Mouse (Mus musculus) forebrain, embryonic 11.5 days (tissue): ENCODE measurements at regions not wholly inside any gene's neighbourhood (a gene's known extent, or its start where the extent isn't known, plus 50 kb on each side); places are given as distances from the start of the nearest gene placed in this dataset.

ENCODE experiments used
- ATAC-seq: fragments of 200-750 bp; cut with Nextera tagmentation; replicated peaks from 2 replicates; pipeline ENCODE4 v1.8.0; 2017; ENCODE audit warnings: moderate TSS enrichment; ENCODE audit not compliant: low FRiP score
- DNase-seq: peaks from one replicate; pipeline ENCODE4 v3.0.0-alpha.2; 2017; ENCODE audit warnings: low spot score
- H3K27ac ChIP-seq: fragments of 300-500 bp; sonication (generic); 2 replicates; pipeline ENCODE4 v1.5.1; 2014; ENCODE audit warnings: low read depth, low read length
- H3K27me3 ChIP-seq: fragments of 300-500 bp; sonication (generic); 2 replicates; pipeline ENCODE4 v1.6.1; 2014; ENCODE audit warnings: mild to moderate bottlenecking, low read length, mixed read lengths; ENCODE audit not compliant: control insufficient read depth, insufficient read depth
- H3K36me3 ChIP-seq: fragments of 300-500 bp; sonication (generic); 2 replicates; pipeline ENCODE4 v1.6.1; 2014; ENCODE audit warnings: mild to moderate bottlenecking, low read length, moderate library complexity, mixed read lengths; ENCODE audit not compliant: control insufficient read depth, insufficient read depth
- H3K4me1 ChIP-seq: fragments of 300-500 bp; sonication (generic); replicated peaks from 2 replicates; pipeline ENCODE4 v1.6.1; 2014; ENCODE audit warnings: low read length, mixed read lengths; ENCODE audit not compliant: control insufficient read depth, insufficient read depth
- H3K4me2 ChIP-seq: fragments of 300-500 bp; sonication (generic); 2 replicates; pipeline ENCODE4 v1.6.1; 2014; ENCODE audit warnings: low read depth, mild to moderate bottlenecking, low read length, moderate library complexity, mixed read lengths; ENCODE audit not compliant: severe bottlenecking
- H3K4me3 ChIP-seq: fragments of 300-500 bp; sonication (generic); 2 replicates; pipeline ENCODE4 v1.5.1; 2014; ENCODE audit warnings: low read depth, low read length
- H3K9ac ChIP-seq: fragments of 300-500 bp; sonication (generic); 2 replicates; pipeline ENCODE4 v1.6.1; 2014; ENCODE audit warnings: low read length
- H3K9me3 ChIP-seq: fragments of 300-500 bp; sonication (generic); 2 replicates; pipeline ENCODE4 v1.6.1; 2016; ENCODE audit warnings: low read length, mixed read lengths; ENCODE audit not compliant: control insufficient read depth
- WGBS: fragments of 180-500 bp; shearing (Covaris S2); extraction: QIAGEN DNeasy Blood & Tissue Kit; methylation state at CpG from one replicate; pipeline ENCODE4 v1.1.7; 2014; 5-methylcytosine and 5-hydroxymethylcytosine counted together

- DNase-seq, result no peak
- 88% methylated on average over 4 of the region's 4 CpGs for WGBS
Measured at GRCm38 (mm10) chr13:35426061-35426460, 233.6 kb upstream of the Cdyl start.

GRCm38 (mm10) chr13:35435173-35435572 lies 224.5 kb upstream of the Cdyl start:
- H3K27ac ChIP-seq, result no peak overlapping the region
- WGBS, result 86% methylated on average over 7 of the region's 7 CpGs
- H3K27me3 ChIP-seq, result no peaks in the 10 kb centered on the region
- H3K4me3 ChIP-seq, result no peak overlapping the region
- DNase-seq, result no peak
- H3K36me3 ChIP-seq, result no peaks in the 10 kb centered on the region
- H3K4me1 ChIP-seq, result no peaks in the 10 kb centered on the region
- no peak overlapping the region for H3K9ac ChIP-seq
- ATAC-seq, result no peak
- no peak overlapping the region for H3K4me2 ChIP-seq
- H3K9me3 ChIP-seq, result no peaks in the 10 kb centered on the region

More at GRCm38 (mm10) chr13:35426061-35426460, 233.6 kb upstream of the Cdyl start:
- ATAC-seq, result no peak
- Histone ChIP-seq H3K4me1 (no peaks in the 10 kb centered on the region), H3K27ac (no peak overlapping the region), H3K4me3 (no peak overlapping the region), H3K27me3 (no peaks in the 10 kb centered on the region), H3K4me2 (no peak overlapping the region), H3K9ac (no peak overlapping the region), H3K36me3 (no peaks in the 10 kb centered on the region), H3K9me3 (no peaks in the 10 kb centered on the region)

- WGBS, result 87% methylated on average over 3 of the region's 3 CpGs
- Histone ChIP-seq H3K4me2 (no peak overlapping the region), H3K27ac (no peak overlapping the region), H3K9me3 (no peaks in the 10 kb centered on the region), H3K4me3 (no peak overlapping the region), H3K36me3 (no peaks in the 10 kb centered on the region), H3K4me1 (no peaks in the 10 kb centered on the region), H3K27me3 (no peaks in the 10 kb centered on the region), H3K9ac (no peak overlapping the region)
- DNase-seq, result no peak
- no peak for ATAC-seq
Measured at GRCm38 (mm10) chr13:35447661-35448060, 212.0 kb upstream of the Cdyl start.

DNA sequence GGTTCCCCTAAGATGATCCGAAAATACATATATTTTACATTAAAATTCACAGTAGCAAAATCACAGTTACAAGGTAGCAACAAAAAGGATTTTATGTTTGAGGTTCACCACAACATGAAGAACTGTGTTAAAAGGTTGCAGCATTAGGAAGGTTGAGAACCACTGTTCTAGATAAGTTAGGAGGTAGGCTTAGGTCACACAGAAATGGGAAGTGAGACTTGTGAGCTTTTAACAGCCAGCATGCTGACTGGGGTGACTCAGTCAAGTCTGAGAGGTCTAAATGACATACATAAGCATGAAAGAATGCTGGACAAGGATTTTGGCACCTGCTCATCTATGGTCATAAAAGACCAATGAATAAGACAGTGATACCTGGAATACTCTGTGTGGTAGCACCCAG lies 207.2 kb upstream of the Cdyl start:
- Histone ChIP-seq H3K4me2 (no peak overlapping the region), H3K4me3 (no peak overlapping the region), H3K9ac (no peak overlapping the region), H3K36me3 (no peaks in the 10 kb centered on the region), H3K9me3 (no peaks in the 10 kb centered on the region), H3K4me1 (no peaks in the 10 kb centered on the region), H3K27ac (no peak overlapping the region), H3K27me3 (no peaks in the 10 kb centered on the region)
- no peak for DNase-seq
- 82% methylated on average over 1 of the region's 1 CpGs for WGBS
- ATAC-seq, result no peak

DNA sequence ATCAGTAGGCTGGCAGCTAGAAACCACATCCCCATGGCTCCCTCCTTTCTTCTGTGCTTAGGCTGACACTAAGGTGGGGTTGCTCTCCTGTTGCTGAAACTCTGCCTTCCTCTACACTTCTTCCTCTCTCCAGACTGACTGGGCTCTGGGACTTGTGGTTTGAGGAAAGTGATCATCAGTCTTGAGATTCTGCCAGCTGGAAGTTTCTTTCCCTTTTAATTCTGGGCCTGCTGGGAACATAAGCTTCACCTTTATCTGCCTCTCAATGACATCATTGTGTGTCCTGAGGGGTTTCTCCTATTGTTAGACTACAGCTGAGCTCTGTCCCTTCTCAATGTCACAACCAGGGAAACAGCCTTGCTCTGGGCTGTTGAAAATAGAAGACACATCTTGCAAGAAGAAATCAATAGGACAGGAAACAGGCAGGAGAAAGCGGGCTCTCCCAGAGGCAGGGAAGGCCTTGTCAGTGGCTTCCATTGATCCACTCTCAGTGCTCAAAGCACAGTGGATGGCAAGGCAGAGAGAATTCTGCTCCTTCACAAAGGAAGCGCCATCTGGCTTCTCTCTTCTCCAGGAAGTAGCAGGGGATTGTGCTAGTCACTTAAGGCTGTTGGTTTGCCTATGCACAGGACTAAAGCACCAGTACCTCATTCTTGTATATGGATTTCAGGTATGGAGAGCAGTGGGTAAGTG lies 206.3 kb upstream of the Cdyl start:
- Histone ChIP-seq H3K27ac (no peak overlapping the region), H3K4me3 (no peak overlapping the region), H3K4me2 (no peak overlapping the region), H3K9ac (no peak overlapping the region), H3K36me3 (no peaks in the 10 kb centered on the region), H3K4me1 (no peaks in the 10 kb centered on the region), H3K9me3 (no peaks in the 10 kb centered on the region), H3K27me3 (no peaks in the 10 kb centered on the region)
- no peak for DNase-seq
- ATAC-seq, result no peak
- 69% methylated on average over 2 of the region's 2 CpGs for WGBS

DNA sequence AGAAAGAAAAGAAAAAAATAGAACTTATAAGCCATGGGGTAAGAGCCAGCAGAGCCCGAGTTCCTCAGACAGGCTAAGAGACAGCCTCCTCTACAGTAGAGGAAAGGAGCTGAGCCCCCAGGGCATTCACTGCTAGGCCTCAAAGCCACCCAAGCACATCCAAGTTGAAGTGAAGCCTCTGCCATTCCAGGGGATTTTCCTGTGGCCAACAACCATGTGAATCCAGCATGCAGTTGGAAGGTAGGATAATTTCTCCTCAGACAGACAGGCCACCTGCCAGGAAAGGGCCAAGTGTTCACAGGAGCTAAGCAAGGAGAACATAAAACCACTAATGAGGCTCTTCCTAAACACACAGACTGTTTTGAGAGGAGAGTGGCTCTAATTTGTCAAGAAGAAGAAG lies 199.6 kb upstream of the Cdyl start:
- ATAC-seq (no peak), DNase-seq (no peak)
- no peak overlapping the region for H3K9ac ChIP-seq
- H3K27me3 ChIP-seq, result no peaks in the 10 kb centered on the region
- no peaks in the 10 kb centered on the region for H3K9me3 ChIP-seq
- no peak overlapping the region for H3K4me3 ChIP-seq
- H3K36me3 ChIP-seq, result no peaks in the 10 kb centered on the region
- H3K4me1 ChIP-seq, result no peaks in the 10 kb centered on the region
- no peak overlapping the region for H3K4me2 ChIP-seq
- no peak overlapping the region for H3K27ac ChIP-seq
- WGBS, result 84% methylated on average over 1 of the region's 1 CpGs

DNA sequence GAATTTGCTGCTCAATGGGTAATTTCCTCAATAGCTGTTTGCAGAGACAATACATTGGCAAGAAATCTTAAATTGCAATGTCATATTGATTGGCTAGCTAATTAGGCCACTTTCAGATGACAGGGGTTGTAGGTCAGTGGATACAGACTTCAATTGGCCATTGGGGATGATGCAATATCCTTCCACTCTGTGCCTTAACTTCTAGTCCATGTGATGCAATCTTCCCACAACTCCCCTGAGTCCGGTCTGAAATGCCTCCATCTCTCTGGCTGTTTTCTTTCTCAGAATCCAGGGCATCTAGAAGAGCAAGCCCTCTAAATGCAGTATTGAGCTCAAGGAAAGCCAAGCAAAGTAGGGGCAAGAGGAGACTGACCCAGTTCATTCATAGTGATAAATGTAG lies 196.4 kb upstream of the Cdyl start:
- DNase-seq (no peak), ATAC-seq (no peak)
- Histone ChIP-seq H3K9me3 (no peaks in the 10 kb centered on the region), H3K27ac (no peak overlapping the region), H3K36me3 (no peaks in the 10 kb centered on the region), H3K4me1 (no peaks in the 10 kb centered on the region), H3K9ac (no peak overlapping the region), H3K4me2 (no peak overlapping the region), H3K4me3 (no peak overlapping the region), H3K27me3 (no peaks in the 10 kb centered on the region)
- WGBS, result 90% methylated on average over 1 of the region's 1 CpGs

DNA sequence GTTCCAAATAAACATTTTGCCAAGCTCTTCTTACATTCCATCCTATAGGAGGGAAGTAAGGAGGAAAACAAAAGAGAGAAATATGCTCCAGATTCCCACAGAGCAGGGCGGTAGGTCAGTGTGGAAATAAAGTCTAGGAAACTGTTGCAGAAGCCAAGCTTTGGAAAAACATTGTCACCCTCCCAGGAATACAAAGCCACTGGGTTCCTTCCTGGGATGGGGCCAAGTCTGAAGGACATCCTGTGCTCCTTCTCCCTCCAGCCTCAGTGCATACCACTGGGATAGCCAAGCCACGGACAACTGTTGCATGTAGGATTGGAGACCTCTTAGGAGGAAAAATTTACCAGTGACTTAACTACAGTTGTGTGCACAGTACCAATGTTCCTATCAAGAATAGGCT lies 195.8 kb upstream of the Cdyl start:
- Histone ChIP-seq H3K4me3 (no peak overlapping the region), H3K27me3 (no peaks in the 10 kb centered on the region), H3K27ac (no peak overlapping the region), H3K4me1 (no peaks in the 10 kb centered on the region), H3K9me3 (no peaks in the 10 kb centered on the region), H3K9ac (no peak overlapping the region), H3K4me2 (no peak overlapping the region), H3K36me3 (no peaks in the 10 kb centered on the region)
- no peak for ATAC-seq
- DNase-seq, result no peak
- WGBS, result 83% methylated on average over 2 of the region's 2 CpGs

GRCm38 (mm10) chr13:35469361-35470198 lies 190.1 kb upstream of the Cdyl start:
- DNase-seq (no peak), ATAC-seq (no peak)
- H3K36me3 ChIP-seq, result no peaks in the 10 kb centered on the region
- no peaks in the 10 kb centered on the region for H3K9me3 ChIP-seq
- H3K4me3 ChIP-seq, result no peak overlapping the region
- WGBS, result 81% methylated on average over 11 of the region's 11 CpGs
- no peak overlapping the region for H3K9ac ChIP-seq
- no peak overlapping the region for H3K4me2 ChIP-seq
- no peaks in the 10 kb centered on the region for H3K4me1 ChIP-seq
- no peaks in the 10 kb centered on the region for H3K27me3 ChIP-seq
- no peak overlapping the region for H3K27ac ChIP-seq
